Mouse (Mus musculus): ENCODE measurements around the gene Ptprs.
"Not testable (repeated sequence)": the region's sequence is repeated elsewhere in the genome, so short reads cannot be mapped to it uniquely, and the experiment has no call there.

DNA sequence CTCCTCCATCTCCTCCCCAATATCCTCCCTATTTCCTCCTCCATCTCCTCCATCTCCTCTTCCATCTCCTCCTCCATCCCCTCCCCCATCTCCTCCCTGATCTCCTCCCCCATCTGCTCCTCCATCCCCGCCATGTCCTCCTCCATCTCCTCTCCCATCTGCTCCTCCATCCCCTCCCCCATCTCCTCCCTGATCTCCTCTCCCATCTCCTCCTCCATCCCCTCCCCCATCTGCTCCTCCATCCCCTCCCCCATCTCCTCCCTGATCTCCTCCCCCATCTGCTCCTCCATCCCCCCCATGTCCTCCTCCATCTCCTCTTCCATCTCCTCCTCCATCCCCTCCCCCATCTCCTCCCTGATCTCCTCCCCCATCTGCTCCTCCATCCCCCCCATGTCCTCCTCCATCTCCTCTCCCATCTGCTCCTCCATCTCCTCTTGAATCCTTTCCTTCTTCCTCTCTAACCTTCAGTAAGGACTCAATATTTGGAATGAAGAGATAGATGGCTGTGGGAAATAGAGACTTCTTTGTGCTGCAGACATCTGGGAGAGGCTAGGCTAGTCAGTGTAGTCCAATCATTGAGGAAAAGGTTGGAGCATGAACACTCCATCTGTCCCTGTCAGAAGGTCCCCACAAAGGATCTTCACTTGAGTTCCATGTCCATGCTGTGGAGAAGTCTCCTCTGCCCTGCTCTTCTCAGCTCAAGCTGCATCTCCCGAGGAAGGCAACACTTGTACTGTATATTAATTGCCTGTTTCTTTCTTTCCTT lies 25.5 kb upstream of the Ptprs start:
- not testable (repeated sequence) for TF ChIP-seq CTCF (conservative IDR thresholded peaks at IDR 0.05; ENCODE audit: low read length); NANOG (IDR thresholded peaks at IDR 0.05; ENCODE audit: borderline replicate concordance, low read length); POU5F1 (IDR thresholded peaks at IDR 0.05; ENCODE audit: borderline replicate concordance, low read length)
